Comparison of ENCODE assay signal across 8 mouse cellular contexts in the genomic region with DNA sequence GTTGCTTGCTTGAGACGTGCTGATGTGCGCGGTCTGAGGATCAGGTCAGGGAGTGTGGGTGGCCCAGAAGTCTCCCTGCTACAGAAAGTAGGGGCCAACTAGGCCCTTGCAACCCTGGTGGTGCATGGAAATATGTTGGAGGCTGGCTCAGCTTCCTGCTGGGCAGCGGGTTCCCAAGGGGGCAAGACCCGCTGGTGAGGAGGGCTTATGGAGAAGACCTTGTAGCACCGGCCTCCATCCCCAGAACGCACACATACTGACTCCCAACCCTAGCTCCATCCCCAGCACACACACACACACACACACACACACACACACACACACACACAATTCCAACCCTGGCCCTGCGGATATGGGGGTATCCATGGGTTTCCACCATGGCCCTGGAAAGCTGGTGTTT. TPM values are rescaled to one million over a fixed set of nuclear protein-coding genes. Genes with fewer than 3 reads are reported as not detected.
A peak's percentile ranks its signal among the peaks of the same experiment; 100 is the strongest.
DNase-seq lines count a peak whose midpoint lies in the region; ATAC-seq and TF ChIP-seq lines count a peak whose summit lies in the region.

No protein-coding gene starts in this region.

- peaks cover 26% of the 10 kb centered on the region for H3K4me1 ChIP-seq in lung, embryonic 14.5 days (ENCODE audit: insufficient read depth)
- peaks cover 71% of the 10 kb centered on the region for H3K4me1 ChIP-seq in embryonic facial prominence, embryonic 10.5 days
- peaks cover 57% of the 10 kb centered on the region for H3K4me1 ChIP-seq in hindbrain, embryonic 13.5 days (replicated peaks)

- no peaks in the 10 kb centered on the region for H3K79me2 ChIP-seq in myocyte (ENCODE audit: control insufficient read depth, insufficient read depth)

- no peak for TF ChIP-seq CTCF in lung, embryonic 14.5 days (IDR thresholded peaks at IDR 0.05; ENCODE audit: low read depth)

- peak overlapping the region; percentile 96 for H3K4me3 ChIP-seq in lung, embryonic 14.5 days (ENCODE audit: low read depth, low read length)
- H3K4me3 ChIP-seq in embryonic facial prominence, embryonic 10.5 days, result peak overlapping the region; percentile 95
- peak overlapping the region; percentile 97 for H3K4me3 ChIP-seq in hindbrain, embryonic 13.5 days
- H3K4me3 ChIP-seq in myocyte, result peak overlapping the region; percentile 68

- no peaks in the 10 kb centered on the region for H3K27me3 ChIP-seq in lung, embryonic 14.5 days (ENCODE audit: insufficient read depth, low read length)
- peaks cover 31% of the 10 kb centered on the region for H3K27me3 ChIP-seq in embryonic facial prominence, embryonic 10.5 days (replicated peaks; ENCODE audit: low read depth, poor library complexity, severe bottlenecking)
- peaks cover 10% of the 10 kb centered on the region; the same call in 1 of the 2 replicates for H3K27me3 ChIP-seq in hindbrain, embryonic 13.5 days
- H3K27me3 ChIP-seq in myocyte (ENCODE audit: control insufficient read depth, insufficient read depth, insufficient read length), result no peaks in the 10 kb centered on the region

- H3K4me2 ChIP-seq in lung, embryonic 14.5 days, result peak overlapping the region; percentile 99
- peak overlapping the region; percentile 97 for H3K4me2 ChIP-seq in hindbrain, embryonic 13.5 days
- peak overlapping the region; percentile 98 for H3K4me2 ChIP-seq in myocyte (ENCODE audit: low read depth)

- peak; percentile 61 for DNase-seq in lung, embryonic 14.5 days
- no peak for DNase-seq in lung, postnatal 14 days
- DNase-seq in embryonic facial prominence, embryonic 10.5 days (ENCODE audit: low spot score), result peak; percentile 64
- no peak for DNase-seq in testis, postnatal 14 days (ENCODE audit: low spot score)
- DNase-seq in left cerebral cortex, adult 11 months (ENCODE audit: low spot score), result no peak

- H3K36me3 ChIP-seq in lung, embryonic 14.5 days (ENCODE audit: insufficient read depth), result no peaks in the 10 kb centered on the region
- no peaks in the 10 kb centered on the region for H3K36me3 ChIP-seq in embryonic facial prominence, embryonic 10.5 days (replicated peaks)
- no peaks in the 10 kb centered on the region for H3K36me3 ChIP-seq in hindbrain, embryonic 13.5 days
- H3K36me3 ChIP-seq in myocyte (ENCODE audit: control insufficient read depth, insufficient read depth), result no peaks in the 10 kb centered on the region

- WGBS in lung, embryonic 14.5 days, result 9% methylated on average over 8 of the region's 8 CpGs
- WGBS in embryonic facial prominence, embryonic 10.5 days, result 9% methylated on average over 8 of the region's 8 CpGs
- WGBS in hindbrain, embryonic 13.5 days, result 6% methylated on average over 8 of the region's 8 CpGs

- TF ChIP-seq POLR2A in myocyte (IDR thresholded peaks at IDR 0.05; ENCODE audit: insufficient read length, low read depth), result no peak

- H3ac ChIP-seq in myocyte (ENCODE audit: control insufficient read depth, insufficient read length), result no peak overlapping the region

- H3K9me3 ChIP-seq in lung, embryonic 14.5 days (ENCODE audit: low read depth, low read length), result no peaks in the 10 kb centered on the region
- H3K9me3 ChIP-seq in embryonic facial prominence, embryonic 10.5 days, result no peaks in the 10 kb centered on the region
- no peaks in the 10 kb centered on the region for H3K9me3 ChIP-seq in hindbrain, embryonic 13.5 days

- H3K9ac ChIP-seq in lung, embryonic 14.5 days, result peak overlapping the region; percentile 98
- H3K9ac ChIP-seq in hindbrain, embryonic 13.5 days, result peak overlapping the region; percentile 99

- ATAC-seq in lung, embryonic 14.5 days (ENCODE audit: insufficient read depth), result no peak
- no peak for ATAC-seq in hindbrain, embryonic 13.5 days (ENCODE audit: low FRiP score)
- ATAC-seq in granulocyte monocyte progenitor cell, adult 5-6 weeks (replicated peaks; ENCODE audit: poor library complexity, severe bottlenecking), result no peak

- H3K27ac ChIP-seq in lung, embryonic 14.5 days (ENCODE audit: low read depth), result peak overlapping the region; percentile 100
- H3K27ac ChIP-seq in embryonic facial prominence, embryonic 10.5 days (replicated peaks), result peak overlapping the region; percentile 99
- peak overlapping the region; percentile 94 for H3K27ac ChIP-seq in hindbrain, embryonic 13.5 days

TF ChIP-seq in myocyte, 11 proteins besides CTCF, POLR2A, EP300 and RAD21:
- TF ChIP-seq TCF3 (IDR thresholded peaks at IDR 0.05; ENCODE audit: insufficient read length, low read depth), result no peak
- peak; percentile 44 for TF ChIP-seq POLR2AphosphoS2 (IDR thresholded peaks at IDR 0.05; ENCODE audit: insufficient read length, low read depth)
- TF ChIP-seq TCF12 (IDR thresholded peaks at IDR 0.05; ENCODE audit: insufficient read depth, poor library complexity, severe bottlenecking), result no peak
- TF ChIP-seq CEBPB (IDR thresholded peaks at IDR 0.05; ENCODE audit: insufficient read depth, poor library complexity, severe bottlenecking), result no peak

RNA-seq across cellular contexts. Expression of gene Ier5l, which starts 3.0 kb away (rescaled TPM):
- 4.7 and 4.9 TPM in 2 replicates for polyA plus RNA-seq in lung, embryonic 14.5 days (2014; fragmentation: Nextera tagmentation; extraction: Ambion mirVana)
- polyA plus RNA-seq in embryonic facial prominence, embryonic 10.5 days (2016; fragmentation: Nextera tagmentation; extraction: Ambion mirVana), result 2.8 and 3.4 TPM in 2 replicates
- 2.1 and 2.9 TPM in 2 replicates for polyA plus RNA-seq in hindbrain, embryonic 13.5 days (2015; fragmentation: Nextera tagmentation; extraction: Ambion mirVana)
- polyA plus RNA-seq in myocyte (2012; fragmentation: generic; extraction: Trizol), result 20.5 TPM
- total RNA-seq in granulocyte monocyte progenitor cell, adult 5-6 weeks (2014; fragmentation: Nextera tagmentation), result not detected in 2 replicates
- 0.56 and 3.2 TPM in 2 replicates for total RNA-seq in granulocyte monocyte progenitor cell, adult 5-6 weeks (2017)

RNA-seq across cellular contexts. Expression of gene Ptpa, which starts 55.2 kb away (rescaled TPM):
- polyA plus RNA-seq in lung, embryonic 14.5 days (2014; fragmentation: Nextera tagmentation; extraction: Ambion mirVana), result 85.7 and 95.5 TPM in 2 replicates
- 161 and 162 TPM in 2 replicates for polyA plus RNA-seq in embryonic facial prominence, embryonic 10.5 days (2016; fragmentation: Nextera tagmentation; extraction: Ambion mirVana)
- 129 and 133 TPM in 2 replicates for polyA plus RNA-seq in hindbrain, embryonic 13.5 days (2015; fragmentation: Nextera tagmentation; extraction: Ambion mirVana)
- 151 TPM for polyA plus RNA-seq in myocyte (2012; fragmentation: generic; extraction: Trizol)
- 127 and 167 TPM in 2 replicates for total RNA-seq in granulocyte monocyte progenitor cell, adult 5-6 weeks (2014; fragmentation: Nextera tagmentation)
- 58.5 and 61.0 TPM in 2 replicates for total RNA-seq in granulocyte monocyte progenitor cell, adult 5-6 weeks (2017)

RNA-seq across cellular contexts. Expression of gene Crat, which starts 55.4 kb away (rescaled TPM):
- 28.0 and 30.3 TPM in 2 replicates for polyA plus RNA-seq in lung, embryonic 14.5 days (2014; fragmentation: Nextera tagmentation; extraction: Ambion mirVana)
- 19.9 and 20.3 TPM in 2 replicates for polyA plus RNA-seq in embryonic facial prominence, embryonic 10.5 days (2016; fragmentation: Nextera tagmentation; extraction: Ambion mirVana)
- polyA plus RNA-seq in hindbrain, embryonic 13.5 days (2015; fragmentation: Nextera tagmentation; extraction: Ambion mirVana), result 22.1 and 24.0 TPM in 2 replicates
- polyA plus RNA-seq in myocyte (2012; fragmentation: generic; extraction: Trizol), result 42.2 TPM
- total RNA-seq in granulocyte monocyte progenitor cell, adult 5-6 weeks (2014; fragmentation: Nextera tagmentation), result 18.1 and 35.3 TPM in 2 replicates
- total RNA-seq in granulocyte monocyte progenitor cell, adult 5-6 weeks (2017), result 7.1 and 14.7 TPM in 2 replicates

Comparison
In these comparisons a context has a peak if more than half of its experiments do, and no peak if none do; other contexts are left out.
1. DNase-seq: peak in lung, embryonic 14.5 days (single experiment) and embryonic facial prominence, embryonic 10.5 days (single experiment); none in lung, postnatal 14 days (single experiment), testis, postnatal 14 days (single experiment) and left cerebral cortex, adult 11 months (single experiment).
2. Peak in every context shown above with its lines, with median percentiles within 50 percentile points of each other: H3K27ac ChIP-seq, H3K4me2 ChIP-seq and H3K4me3 ChIP-seq.